Mouse (Mus musculus) neural tube, embryonic 15.5 days (tissue): ENCODE results near the gene Cradd. TPM values are rescaled to one million over a fixed set of nuclear protein-coding genes. Genes with fewer than 3 reads are reported as not detected.

Experiments
- ATAC-seq: fragments of 200-750 bp; cut with Nextera tagmentation; 2 replicates; pipeline ENCODE4 v1.8.0; 2017; ENCODE audit warnings: mild to moderate bottlenecking, moderate TSS enrichment, moderate library complexity; ENCODE audit not compliant: low FRiP score
- H3K27ac ChIP-seq: fragments of 300-500 bp; sonication (generic); replicated peaks from 2 replicates; pipeline ENCODE4 v1.5.1; 2015; ENCODE audit warnings: mild to moderate bottlenecking, inconsistent platforms
- H3K27me3 ChIP-seq: fragments of 300-500 bp; sonication (generic); replicated peaks from 2 replicates; pipeline ENCODE4 v1.6.1; 2015; ENCODE audit warnings: inconsistent platforms
- H3K36me3 ChIP-seq: fragments of 300-500 bp; sonication (generic); 2 replicates; pipeline ENCODE4 v1.6.1; 2015; ENCODE audit warnings: inconsistent platforms
- H3K4me1 ChIP-seq: fragments of 300-500 bp; sonication (generic); 2 replicates; pipeline ENCODE4 v1.6.1; 2015; ENCODE audit warnings: inconsistent platforms
- H3K4me2 ChIP-seq: fragments of 300-500 bp; sonication (generic); 2 replicates; pipeline ENCODE4 v1.6.1; 2015; ENCODE audit warnings: inconsistent platforms, mild to moderate bottlenecking, moderate library complexity
- H3K4me3 ChIP-seq: fragments of 300-500 bp; sonication (generic); replicated peaks from 2 replicates; pipeline ENCODE4 v1.5.1; 2015; ENCODE audit warnings: mild to moderate bottlenecking, inconsistent platforms
- H3K9ac ChIP-seq: fragments of 300-500 bp; sonication (generic); replicated peaks from 2 replicates; pipeline ENCODE4 v1.6.1; 2015; ENCODE audit warnings: mild to moderate bottlenecking, inconsistent platforms
- H3K9me3 ChIP-seq: fragments of 300-500 bp; sonication (generic); replicated peaks from 2 replicates; pipeline ENCODE4 v1.6.1; 2016; ENCODE audit warnings: inconsistent platforms
- WGBS: fragments of 180-500 bp; shearing (Covaris S2); methylation state at CpG from one replicate; pipeline ENCODE4 v1.1.7; 2015; ENCODE audit warnings: mixed read lengths; 5-methylcytosine and 5-hydroxymethylcytosine counted together
- polyA plus RNA-seq: library from polyadenylated mRNA; unstranded; fragments of >200 nt; fragmentation: Nextera tagmentation; extraction: Ambion mirVana; gene quantifications from 2 replicates; pipeline ENCODE4 v1.2.1, GENCODE M21; 2015

Gene Cradd
- polyA plus RNA-seq, 1 experiment from 2014 or later: 8.2 TPM

DNA sequence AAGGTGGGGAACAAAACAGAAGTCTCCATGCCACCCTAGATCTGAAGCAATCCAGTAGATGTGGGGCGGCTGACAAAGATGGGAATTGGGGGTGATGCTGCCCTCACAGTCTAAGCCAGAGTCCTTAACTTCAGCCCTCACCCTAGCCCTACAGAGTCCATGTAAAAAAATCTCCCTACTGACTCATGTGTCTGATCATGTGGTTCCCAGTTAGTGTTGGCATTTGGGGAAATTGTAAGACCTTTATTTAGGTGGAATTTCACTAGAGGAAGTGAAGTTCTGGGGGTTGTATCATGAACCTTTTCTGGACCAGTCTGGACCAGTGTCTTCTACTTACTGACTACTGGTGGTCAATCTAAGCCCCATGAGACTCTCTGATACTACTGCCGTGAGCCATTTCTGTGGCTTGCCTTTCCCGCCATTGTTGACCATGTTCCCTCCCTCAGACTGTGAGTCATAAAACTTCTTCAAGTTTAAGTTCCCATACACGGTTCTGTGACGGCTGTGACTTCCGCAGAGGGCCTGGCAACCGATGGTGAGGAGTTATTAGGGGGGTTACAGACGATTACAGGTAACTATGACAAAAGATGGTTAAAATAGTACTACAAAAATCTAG is 23.6 kb downstream of the Cradd start:
- Histone ChIP-seq H3K4me2 (no peak overlapping the region), H3K4me3 (no peak overlapping the region), H3K9me3 (no peaks in the 10 kb centered on the region), H3K27ac (no peak overlapping the region), H3K4me1 (peaks cover 16% of the 10 kb centered on the region), H3K36me3 (no peaks in the 10 kb centered on the region), H3K27me3 (no peaks in the 10 kb centered on the region), H3K9ac (no peak overlapping the region)
- no peak for ATAC-seq
- 82% methylated on average over 8 of the region's 8 CpGs for WGBS

DNA sequence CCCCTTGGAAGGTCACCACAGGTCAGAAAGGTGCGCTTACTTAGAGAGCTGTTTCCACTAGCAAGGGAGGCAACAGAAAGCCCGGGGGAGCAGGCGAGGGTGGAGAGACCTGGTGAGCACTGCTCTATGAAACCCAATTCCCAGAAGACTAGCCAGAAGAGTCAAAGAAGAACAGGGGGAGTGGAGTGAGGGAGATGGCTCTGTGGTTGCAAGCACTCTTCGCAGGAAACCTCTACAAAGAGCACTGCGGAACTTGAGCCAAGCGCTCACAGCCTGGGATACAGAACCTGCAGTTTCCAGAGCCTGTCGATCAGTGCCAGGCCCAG is 24.2 kb downstream of the Cradd start:
- no peak for ATAC-seq
- Histone ChIP-seq H3K36me3 (no peaks in the 10 kb centered on the region), H3K27ac (no peak overlapping the region), H3K4me1 (peaks cover 16% of the 10 kb centered on the region), H3K4me3 (no peak overlapping the region), H3K9me3 (no peaks in the 10 kb centered on the region), H3K27me3 (no peaks in the 10 kb centered on the region), H3K4me2 (no peak overlapping the region), H3K9ac (no peak overlapping the region)
- WGBS: 89% methylated on average over 7 of the region's 7 CpGs

DNA sequence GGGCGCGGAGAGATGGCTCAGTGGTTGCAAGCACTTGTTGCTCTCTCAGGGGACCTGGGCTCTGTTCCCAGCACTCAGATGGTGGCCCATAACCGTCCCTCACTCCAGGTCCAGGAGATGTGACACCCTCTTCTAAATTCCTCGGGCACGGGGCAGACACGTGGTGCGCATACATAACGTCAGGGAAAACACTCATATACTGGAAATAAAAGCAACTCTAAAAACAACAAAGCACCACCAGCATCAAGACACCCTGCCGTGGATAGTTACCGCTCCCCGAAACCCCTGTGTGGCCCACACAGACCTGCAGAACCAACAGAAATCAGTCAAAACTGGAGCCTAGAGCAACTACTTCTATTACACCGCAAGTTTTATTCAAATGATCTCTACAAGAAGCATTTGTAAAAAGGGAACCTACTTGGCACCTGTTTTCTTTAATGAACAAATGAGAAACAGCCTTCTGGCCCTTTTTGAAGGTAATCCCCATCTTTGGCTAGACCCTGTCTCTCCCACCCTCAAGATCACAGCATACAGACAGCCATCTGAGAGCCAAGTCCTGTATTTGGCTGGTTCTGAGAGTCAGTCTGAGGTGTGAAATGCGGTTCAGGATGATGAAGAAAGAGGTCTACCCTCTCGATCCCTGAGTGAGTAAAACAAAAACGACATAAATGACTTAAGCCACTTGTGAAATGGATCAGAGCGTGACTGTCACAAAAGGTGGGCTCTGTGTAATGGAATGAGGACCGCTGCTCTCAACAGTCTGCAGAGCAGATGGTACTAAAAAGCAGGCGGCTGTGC is 24.7 kb downstream of the Cradd start:
- ATAC-seq: no peak
- no peak overlapping the region for H3K4me3 ChIP-seq
- no peaks in the 10 kb centered on the region for H3K36me3 ChIP-seq
- H3K4me2 ChIP-seq: no peak overlapping the region
- H3K27ac ChIP-seq: no peak overlapping the region
- no peak overlapping the region for H3K9ac ChIP-seq
- no peaks in the 10 kb centered on the region for H3K27me3 ChIP-seq
- H3K4me1 ChIP-seq: peaks cover 16% of the 10 kb centered on the region
- 85% methylated on average over 18 of the region's 18 CpGs for WGBS
- no peaks in the 10 kb centered on the region for H3K9me3 ChIP-seq

DNA sequence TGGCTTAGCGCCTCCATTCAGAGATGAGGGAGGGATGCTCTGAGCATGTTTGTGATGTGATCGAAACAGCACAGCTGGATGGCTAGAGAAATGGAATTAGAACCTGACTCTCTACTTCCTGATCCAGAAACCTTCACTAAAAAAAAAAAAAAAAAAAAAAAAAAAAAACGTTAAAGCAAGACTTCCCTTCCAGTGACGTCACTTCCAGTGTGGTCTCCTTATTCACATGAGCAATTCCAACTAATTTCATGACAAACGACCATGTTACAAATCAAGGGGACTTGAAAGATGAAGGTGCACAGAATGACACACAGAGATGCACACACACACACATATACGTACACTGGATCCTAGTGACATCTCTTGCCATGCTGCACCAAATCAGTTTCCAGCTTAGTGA is 25.4 kb downstream of the Cradd start:
- no peak for ATAC-seq
- 89% methylated on average over 6 of the region's 6 CpGs for WGBS
- Histone ChIP-seq H3K9ac (no peak overlapping the region), H3K4me1 (peaks cover 16% of the 10 kb centered on the region), H3K27me3 (no peaks in the 10 kb centered on the region), H3K4me2 (no peak overlapping the region), H3K4me3 (no peak overlapping the region), H3K27ac (no peak overlapping the region), H3K36me3 (no peaks in the 10 kb centered on the region), H3K9me3 (no peaks in the 10 kb centered on the region)

DNA sequence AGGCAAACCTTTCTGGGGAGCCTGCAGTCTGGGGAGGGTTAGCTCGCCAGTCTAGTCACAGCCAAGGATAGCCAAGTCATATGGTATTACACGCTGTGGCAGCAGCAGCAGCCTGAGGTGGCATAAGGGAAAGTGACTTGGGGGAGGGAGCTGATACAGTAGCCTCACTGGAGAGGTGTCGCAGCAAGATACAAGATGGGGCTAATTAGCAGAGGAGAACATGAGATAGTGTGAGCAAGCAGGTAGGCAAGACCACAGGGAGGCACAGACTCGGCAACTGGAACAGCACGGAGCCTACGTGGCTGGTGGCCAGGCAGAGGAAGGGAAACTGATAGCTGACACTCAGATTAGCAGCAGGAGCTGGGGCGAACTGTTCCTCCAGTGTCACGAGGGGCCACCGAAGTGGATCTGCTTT is 26.2 kb downstream of the Cradd start:
- Histone ChIP-seq H3K4me1 (peaks cover 16% of the 10 kb centered on the region), H3K4me3 (no peak overlapping the region), H3K36me3 (no peaks in the 10 kb centered on the region), H3K9me3 (no peaks in the 10 kb centered on the region), H3K27ac (no peak overlapping the region), H3K4me2 (no peak overlapping the region), H3K27me3 (no peaks in the 10 kb centered on the region), H3K9ac (no peak overlapping the region)
- 59% methylated on average over 9 of the region's 9 CpGs for WGBS
- no peak for ATAC-seq

DNA sequence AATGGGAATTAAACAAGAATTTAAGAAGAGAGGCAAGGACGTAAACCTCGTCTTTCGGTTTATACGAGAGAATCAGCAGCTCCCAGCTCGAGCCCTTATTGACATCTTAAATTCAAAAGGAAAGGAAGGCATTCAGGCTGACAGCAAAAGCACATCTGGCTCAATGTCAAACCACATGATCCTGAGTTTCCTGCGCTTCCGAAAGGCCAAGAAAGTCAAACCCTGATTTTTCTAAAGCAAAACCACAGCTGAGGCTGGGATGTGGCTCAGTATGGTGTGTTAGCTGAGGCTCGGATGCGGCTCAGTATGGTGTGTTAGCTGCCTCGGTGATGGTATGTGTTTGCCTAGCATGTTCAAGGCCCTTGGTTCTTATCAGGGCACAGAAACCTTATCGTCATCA is 26.9 kb downstream of the Cradd start:
- Histone ChIP-seq H3K9me3 (no peaks in the 10 kb centered on the region), H3K4me2 (no peak overlapping the region), H3K36me3 (no peaks in the 10 kb centered on the region), H3K27me3 (no peaks in the 10 kb centered on the region), H3K9ac (no peak overlapping the region), H3K27ac (no peak overlapping the region), H3K4me3 (no peak overlapping the region), H3K4me1 (peaks cover 16% of the 10 kb centered on the region)
- ATAC-seq: no peak
- WGBS: 72% methylated on average over 11 of the region's 11 CpGs

DNA sequence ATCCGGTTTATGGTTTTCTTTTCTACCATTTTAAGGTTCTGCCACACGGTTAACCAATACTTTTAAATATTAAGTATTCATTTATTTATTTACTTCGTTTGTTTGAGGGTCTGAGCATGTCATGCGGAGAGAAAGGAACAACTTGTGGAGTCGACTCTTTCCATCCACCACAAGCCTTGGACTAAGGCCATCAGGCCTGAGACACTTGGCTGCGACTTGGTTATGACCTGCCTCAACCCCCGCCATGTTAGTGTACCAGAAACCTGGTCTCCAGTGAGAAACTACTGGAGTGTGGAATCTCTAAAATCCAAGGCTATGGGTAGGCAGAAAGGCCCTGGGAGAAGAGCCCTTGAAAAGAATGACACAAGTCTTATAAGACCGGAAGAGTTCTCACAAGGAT is 30.7 kb downstream of the Cradd start:
- 95% methylated on average over 8 of the region's 8 CpGs for WGBS
- no peak for ATAC-seq
- H3K4me2 ChIP-seq: no peak overlapping the region
- no peak overlapping the region for H3K27ac ChIP-seq
- H3K9me3 ChIP-seq: no peaks in the 10 kb centered on the region
- H3K36me3 ChIP-seq: no peaks in the 10 kb centered on the region
- no peaks in the 10 kb centered on the region for H3K27me3 ChIP-seq
- H3K9ac ChIP-seq: no peak overlapping the region
- peaks cover 16% of the 10 kb centered on the region for H3K4me1 ChIP-seq
- H3K4me3 ChIP-seq: no peak overlapping the region

DNA sequence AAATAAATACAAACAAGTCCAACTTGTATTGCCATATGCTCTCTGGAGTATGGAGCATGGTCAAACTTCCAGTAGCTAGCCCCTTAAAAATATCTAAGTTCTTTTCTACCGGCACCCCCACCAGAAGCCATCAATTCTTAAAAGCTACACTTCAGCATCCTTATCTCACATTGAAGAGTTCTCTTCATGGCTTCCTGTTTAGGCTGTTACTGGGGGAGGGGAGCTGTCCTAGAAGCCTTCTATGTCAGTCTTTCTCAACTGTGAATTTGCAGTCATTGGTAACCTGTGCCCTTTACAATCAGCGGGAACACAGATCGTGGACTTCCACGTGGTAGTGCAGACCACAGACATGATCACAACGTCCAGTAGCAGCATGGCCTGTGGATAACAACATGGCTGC is 31.7 kb downstream of the Cradd start:
- H3K4me2 ChIP-seq: no peak overlapping the region
- no peaks in the 10 kb centered on the region for H3K27me3 ChIP-seq
- no peak overlapping the region for H3K9ac ChIP-seq
- no peak for ATAC-seq
- H3K9me3 ChIP-seq: no peaks in the 10 kb centered on the region
- H3K4me1 ChIP-seq: peaks cover 8% of the 10 kb centered on the region; the same call in 1 of the 2 replicates
- H3K4me3 ChIP-seq: no peak overlapping the region
- 87% methylated on average over 5 of the region's 5 CpGs for WGBS
- H3K36me3 ChIP-seq: no peaks in the 10 kb centered on the region
- H3K27ac ChIP-seq: no peak overlapping the region

DNA sequence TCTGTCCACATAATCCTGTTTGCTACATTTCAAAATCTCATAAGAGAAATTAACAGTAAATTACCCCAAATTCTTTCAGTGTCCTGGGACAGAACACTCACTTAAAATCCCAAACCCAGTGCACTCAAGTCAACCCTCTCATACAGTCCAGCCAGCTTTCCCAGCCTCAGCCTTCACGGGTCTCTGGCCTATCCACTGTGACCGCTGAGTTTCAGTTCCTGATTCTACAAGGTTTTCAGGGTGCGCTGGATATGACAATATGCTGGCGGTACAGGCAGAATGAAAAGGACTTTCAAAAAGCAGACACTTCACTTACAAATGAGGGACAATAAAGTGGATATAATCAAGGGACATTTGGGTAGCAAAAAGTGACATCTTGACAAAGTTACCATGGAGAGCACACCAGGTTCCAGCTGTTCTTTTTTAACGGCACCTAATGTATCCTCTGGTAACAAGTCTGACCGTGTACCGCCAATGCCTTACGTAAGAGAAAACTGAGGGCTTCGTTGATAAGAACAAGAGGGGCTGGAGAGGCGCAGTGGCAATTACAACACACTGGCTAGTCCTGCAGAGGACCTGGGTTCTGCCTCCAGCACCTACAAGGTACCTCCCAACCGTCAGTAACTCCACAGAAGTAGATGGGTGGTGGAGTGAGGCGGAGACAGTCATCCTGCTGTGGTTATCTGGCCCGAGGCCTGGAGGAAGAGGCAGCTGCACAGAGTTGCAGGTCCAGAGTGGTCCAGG is 32.6 kb downstream of the Cradd start:
- Histone ChIP-seq H3K27me3 (no peaks in the 10 kb centered on the region), H3K4me3 (no peak overlapping the region), H3K36me3 (no peaks in the 10 kb centered on the region), H3K27ac (no peak overlapping the region), H3K9me3 (no peaks in the 10 kb centered on the region), H3K4me2 (no peak overlapping the region), H3K9ac (no peak overlapping the region), H3K4me1 (no peaks in the 10 kb centered on the region)
- WGBS: 85% methylated on average over 13 of the region's 13 CpGs
- ATAC-seq: no peak

DNA sequence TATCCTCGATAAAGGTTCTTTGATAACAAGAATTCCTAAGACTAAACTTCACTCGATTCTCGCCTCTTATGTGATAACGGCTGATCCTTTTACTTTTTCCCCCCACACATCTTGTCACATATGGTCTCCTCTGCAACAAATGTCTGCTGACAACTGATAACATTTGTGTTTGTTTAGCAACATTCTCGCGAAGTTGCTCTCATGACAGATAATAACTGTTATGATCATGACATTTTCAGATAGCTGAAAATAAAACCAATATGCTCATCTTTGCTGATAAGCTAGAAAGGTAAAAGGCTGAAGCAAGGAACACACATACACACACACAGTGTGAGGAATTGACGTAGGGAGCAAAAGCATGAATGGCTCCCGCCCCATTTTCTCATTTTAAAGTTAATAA is 34.1 kb downstream of the Cradd start:
- H3K36me3 ChIP-seq: no peaks in the 10 kb centered on the region
- H3K9me3 ChIP-seq: no peaks in the 10 kb centered on the region
- H3K27ac ChIP-seq: no peak overlapping the region
- H3K9ac ChIP-seq: no peak overlapping the region
- H3K4me1 ChIP-seq: no peaks in the 10 kb centered on the region
- no peak overlapping the region for H3K4me3 ChIP-seq
- no peaks in the 10 kb centered on the region for H3K27me3 ChIP-seq
- H3K4me2 ChIP-seq: no peak overlapping the region
- no peak for ATAC-seq
- 88% methylated on average over 8 of the region's 8 CpGs for WGBS

DNA sequence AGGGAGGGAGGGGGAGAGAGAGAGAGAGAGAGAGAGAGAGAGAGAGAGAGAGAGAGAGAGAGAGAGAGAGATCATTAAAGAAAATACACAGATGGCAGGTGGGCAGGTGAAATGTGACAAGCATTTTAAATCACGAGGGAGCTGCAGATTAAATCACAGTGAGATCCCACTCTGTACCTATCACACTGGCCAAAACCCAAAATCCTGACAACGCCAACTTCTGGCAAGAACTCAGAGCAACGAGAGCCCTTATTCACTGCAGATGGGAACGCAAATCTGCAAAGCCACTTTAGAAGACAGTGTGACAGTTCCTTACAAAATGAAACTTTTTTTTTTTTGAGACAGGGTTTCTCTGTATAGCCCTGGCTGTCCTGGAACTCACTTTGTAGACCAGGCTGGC is 35.7 kb downstream of the Cradd start:
- Histone ChIP-seq H3K9me3 (no peaks in the 10 kb centered on the region), H3K27me3 (no peaks in the 10 kb centered on the region), H3K4me2 (no peak overlapping the region), H3K27ac (no peak overlapping the region), H3K4me3 (no peak overlapping the region), H3K36me3 (no peaks in the 10 kb centered on the region), H3K4me1 (no peaks in the 10 kb centered on the region), H3K9ac (no peak overlapping the region)
- WGBS: 68% methylated on average over 4 of the region's 4 CpGs
- no peak for ATAC-seq

DNA sequence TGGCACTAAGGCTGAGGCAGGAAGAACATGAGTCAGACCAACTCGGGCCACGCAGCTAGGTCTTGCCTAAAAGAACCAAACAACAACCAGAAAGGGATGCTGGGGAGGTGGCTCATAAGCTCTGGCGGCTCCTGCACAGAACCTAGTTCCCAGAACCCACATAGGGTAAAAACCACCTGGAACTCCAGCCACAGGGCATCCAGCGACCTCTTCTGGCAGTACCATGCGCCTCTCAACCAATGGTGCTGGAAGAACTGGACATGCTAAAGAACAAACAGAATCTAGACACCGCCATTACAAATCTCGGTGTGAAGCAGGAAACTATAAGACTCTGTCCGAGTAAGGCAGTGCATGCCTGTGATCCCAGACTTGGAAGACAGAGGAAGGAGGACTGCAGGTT is 36.6 kb downstream of the Cradd start:
- Histone ChIP-seq H3K9ac (no peak overlapping the region), H3K36me3 (no peaks in the 10 kb centered on the region), H3K27me3 (no peaks in the 10 kb centered on the region), H3K4me2 (no peak overlapping the region), H3K4me1 (no peaks in the 10 kb centered on the region), H3K9me3 (no peaks in the 10 kb centered on the region), H3K27ac (no peak overlapping the region), H3K4me3 (no peak overlapping the region)
- WGBS: 88% methylated on average over 8 of the region's 8 CpGs
- no peak for ATAC-seq
